Mouse (Mus musculus) liver, embryonic 14.5 days (tissue): Measurements from ENCODE around the gene Nhsl2.

ENCODE experiments used
- CTCF ChIP-seq: IDR thresholded peaks from 2 replicates; pipeline ENCODE4 v1.5.1; 2016; ENCODE audit warnings: antibody characterized with exemption, low read depth, control low read depth
- EP300 ChIP-seq: IDR thresholded peaks from 2 replicates; pipeline ENCODE4 v1.6.1; 2016; ENCODE audit warnings: antibody characterized with exemption, low read depth

GRCm38 (mm10) chrX:101805512-101805911 lies 43.7 kb upstream of the Nhsl2 start:
- no peak; the same call in 1 of the 2 replicates for TF ChIP-seq CTCF
- no peak for TF ChIP-seq EP300
